Mouse (Mus musculus): ENCODE measurements at regions not wholly inside any gene's neighbourhood (a gene's known extent, or its start where the extent isn't known, plus 50 kb on each side); places are given as distances from the start of the nearest gene placed in this dataset.

DNA sequence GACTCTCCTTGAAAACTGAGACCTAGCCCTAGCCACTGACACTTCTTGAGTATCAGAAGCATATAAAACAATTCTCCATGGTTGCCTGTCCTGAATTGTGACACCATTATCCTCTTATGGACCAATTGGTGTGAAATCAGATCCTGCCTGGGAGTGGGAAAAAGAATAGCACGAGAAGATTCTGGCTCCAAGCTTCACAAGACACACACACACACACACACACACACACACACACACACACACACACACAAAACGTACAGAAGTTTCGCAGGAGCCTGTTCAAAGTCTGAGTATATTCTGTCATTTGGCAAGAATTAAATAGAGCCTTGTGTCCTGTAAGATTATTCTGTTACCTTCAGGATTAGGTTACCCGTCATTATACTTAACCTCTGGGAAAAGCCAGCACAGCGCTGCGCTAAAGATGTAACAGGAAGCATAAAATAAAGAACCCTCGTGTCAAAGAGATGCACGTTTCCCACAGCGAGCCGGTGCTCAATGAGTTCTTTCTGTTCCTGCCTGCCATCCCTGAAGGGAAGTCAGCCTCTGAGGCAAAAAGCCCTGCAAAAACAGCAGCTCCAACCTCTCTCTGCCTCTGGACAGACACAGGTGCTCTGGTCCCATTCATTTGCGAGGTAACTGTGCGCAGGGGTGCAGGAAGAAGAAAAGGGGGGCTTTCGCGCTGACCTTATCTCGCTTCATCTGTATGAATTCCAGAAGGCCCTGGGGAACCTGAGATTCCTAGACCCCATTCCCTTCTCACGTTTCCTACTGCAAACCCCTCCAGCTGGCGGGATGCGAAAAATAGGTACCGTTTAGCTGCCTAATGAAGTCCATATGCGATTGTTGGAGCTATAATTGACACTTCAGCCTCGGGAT is 178.4 kb upstream of the Elac2 start:
- TF ChIP-seq CTCF (IDR thresholded peaks at IDR 0.05; ENCODE audit: low read depth) (no peak), EP300 (IDR thresholded peaks at IDR 0.05; ENCODE audit: low read depth) (no peak)

Data from liver, postnatal 0 days (tissue).